Mouse (Mus musculus): ENCODE data around the gene Adgre1. TPM values are rescaled to one million over a fixed set of nuclear protein-coding genes. Genes with fewer than 3 reads are reported as not detected.

Gene Adgre1
- total RNA-seq, 2 experiments from 2014 or later = 3.9 to 4.0 TPM

Other genes with a start within 250 kb of the Adgre1 start
- not detected for gene Cd70, start 208.9 kb upstream of the Adgre1 start, total RNA-seq (2021)
- not detected for gene Tnfsf14, start 164.5 kb upstream of the Adgre1 start, total RNA-seq (2021)
- 10 to 100 TPM; 60.1 to 79.6 TPM for gene C3, start 130.6 kb upstream of the Adgre1 start, total RNA-seq (2021)
- gene Gpr108, start 110.2 kb upstream of the Adgre1 start, total RNA-seq (2021) = 10 to 100 TPM; 19.5 to 20.4 TPM
- gene Trip10, start 109.2 kb upstream of the Adgre1 start, total RNA-seq (2021) = 10 to 100 TPM; 45.6 to 46.9 TPM
- gene Vav1, start 79.6 kb upstream of the Adgre1 start, total RNA-seq (2021) = 1 to 10 TPM; 1.0 to 1.4 TPM
- gene Vmn2r120, start 186.8 kb downstream of the Adgre1 start, total RNA-seq (2021) = under 1 TPM; 0.02 TPM